Mouse (Mus musculus) thymus, postnatal 4 days (tissue): ENCODE data around the gene Scgb2b20.
"Not testable (repeated sequence)": the region's sequence is repeated elsewhere in the genome, so short reads cannot be mapped to it uniquely, and the experiment has no call there.

Experiments
- DNase-seq: peaks from one replicate; pipeline ENCODE4 v3.0.0; 2021

Gene Scgb2b20

DNA sequence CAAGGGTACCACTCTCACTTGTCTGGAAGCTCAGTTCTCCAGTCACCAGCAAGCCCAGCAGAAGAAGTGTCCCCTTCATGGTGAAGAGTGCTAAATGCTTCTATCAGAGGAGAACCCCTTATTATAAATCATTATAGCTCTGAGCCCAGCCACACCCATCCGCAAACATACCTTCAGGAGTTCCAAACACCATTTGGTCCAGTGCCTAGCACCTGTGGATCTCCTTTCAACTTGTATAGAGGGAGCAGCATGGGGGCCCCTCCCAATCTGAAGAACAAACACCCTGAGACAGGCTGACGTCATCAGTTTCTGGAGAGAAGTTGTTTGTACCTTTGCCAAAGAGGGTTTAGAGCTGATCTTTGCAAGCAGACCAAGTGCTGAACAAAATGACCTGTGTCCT, at the start of gene Scgb2b20:
Gene Scgb2b20 (minus strand): TSS at position 101 of the 400 bp plus-strand sequence.
- DNase-seq = not testable (repeated sequence)

DNA sequence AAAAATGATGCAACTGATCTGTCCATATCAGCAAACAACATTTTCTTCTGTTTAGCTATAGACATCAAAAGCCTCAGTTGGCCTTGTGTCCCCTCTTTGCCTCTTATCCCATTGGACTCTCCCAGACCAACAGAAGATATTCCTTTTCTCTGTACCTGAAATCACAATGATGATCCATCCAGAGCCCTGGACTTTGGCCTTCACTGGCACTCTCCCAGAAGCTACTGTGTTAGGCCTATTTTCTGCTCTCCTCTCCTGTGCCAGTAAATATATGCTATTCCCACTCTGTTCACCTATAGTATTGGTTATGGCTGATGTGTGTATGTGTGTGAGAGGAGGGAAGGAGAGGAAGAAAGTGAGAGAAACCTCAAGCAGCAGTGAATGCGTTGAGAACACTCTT, 43.6 kb upstream of the Scgb2b20 start:
- DNase-seq = not testable (repeated sequence)

DNA sequence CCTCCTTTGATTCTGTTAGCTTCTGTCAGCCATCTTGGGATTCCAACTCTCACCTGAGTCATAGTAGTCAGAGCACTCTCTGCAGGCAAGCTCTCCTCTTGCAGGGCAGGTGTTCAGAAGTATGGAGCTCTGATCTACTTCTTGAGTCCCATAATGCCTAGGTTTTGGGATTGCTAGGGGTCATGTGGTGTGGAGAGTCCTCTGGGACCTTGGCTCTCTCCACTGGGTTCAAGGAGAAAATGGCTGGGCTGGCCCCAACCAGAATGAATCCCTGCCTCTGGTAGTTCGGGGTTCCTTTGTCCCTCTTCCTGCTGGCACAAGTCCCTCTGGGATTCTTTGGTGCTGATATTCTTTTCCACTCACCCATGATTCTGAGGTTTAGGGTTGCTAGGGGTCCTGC, 35.5 kb upstream of the Scgb2b20 start:
- no peak for DNase-seq

DNA sequence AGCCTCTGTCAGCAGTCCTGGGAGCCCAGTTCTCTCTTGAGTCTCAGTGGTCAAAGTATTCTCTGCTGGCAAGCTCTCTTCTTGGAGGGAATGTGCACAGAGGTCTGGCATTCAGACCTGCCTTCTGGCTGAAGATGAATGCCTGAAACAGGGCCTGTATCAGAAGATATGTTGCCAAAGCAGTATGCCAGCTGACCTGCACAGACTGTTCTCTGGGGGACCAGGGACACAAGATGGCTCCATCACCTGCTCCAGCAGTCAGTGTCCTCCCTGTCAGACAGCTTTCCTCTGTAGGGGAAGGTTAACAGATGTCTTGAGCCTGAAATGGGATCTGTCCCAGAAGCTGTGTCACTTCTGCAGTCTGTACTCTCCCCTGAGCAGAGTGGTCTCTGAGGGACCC, 33.6 kb upstream of the Scgb2b20 start:
- DNase-seq = not testable (repeated sequence)

DNA sequence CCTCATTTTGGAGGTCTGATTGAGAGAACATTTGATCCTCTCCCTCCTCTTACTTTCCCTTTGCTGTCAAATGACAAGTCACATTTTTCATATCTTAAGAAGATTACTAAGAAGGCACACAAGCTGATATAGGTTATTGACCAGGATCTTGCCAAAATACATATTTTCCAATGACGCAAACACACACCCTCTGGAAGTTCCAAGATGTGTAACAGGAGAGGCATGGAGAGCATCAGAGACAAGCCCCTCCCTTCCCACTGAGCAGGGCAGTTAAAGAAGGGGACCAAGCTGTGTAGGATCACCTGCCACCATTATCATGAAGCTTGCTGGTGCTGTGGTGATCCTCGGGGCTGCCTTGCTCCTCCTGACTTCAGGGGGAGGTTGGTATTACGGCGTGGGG, 6.8 kb upstream of the Scgb2b20 start, which contains the start of gene Scgb1b20:
Gene Scgb1b20 (plus strand): TSS at position 301 of the 400 bp plus-strand sequence.
- DNase-seq = not testable (repeated sequence)
